Mouse (Mus musculus): ENCODE measurements around the gene Psmb8.

DNA sequence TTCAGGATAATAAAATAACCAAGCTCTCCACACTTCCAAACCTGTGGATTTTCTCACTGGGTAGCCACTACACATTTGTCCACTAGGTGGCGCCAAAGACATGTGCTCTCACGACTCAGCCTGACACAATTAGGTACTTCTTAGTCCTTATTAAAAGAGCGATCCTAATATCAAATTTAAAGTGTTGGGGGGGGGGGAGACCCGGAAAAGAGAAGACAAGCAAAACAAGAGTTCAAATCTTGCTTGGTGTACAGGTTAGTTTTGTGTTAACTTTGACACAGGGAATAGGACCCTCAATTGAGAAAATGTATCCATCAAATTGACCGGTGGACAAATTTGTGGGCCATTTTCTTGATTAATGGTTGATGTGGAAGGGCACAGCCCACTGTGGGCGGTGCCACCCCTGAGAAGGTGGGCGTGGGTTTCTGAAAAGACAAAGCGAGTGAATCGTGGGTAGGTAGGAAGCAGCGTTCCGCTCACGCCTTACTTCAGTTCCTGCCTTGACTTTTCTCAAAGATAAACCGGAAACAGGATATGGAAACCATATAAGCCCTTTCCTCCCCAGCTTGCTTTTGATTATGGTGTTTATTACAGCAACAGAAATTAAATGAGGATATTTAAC, 26.5 kb upstream of the Psmb8 start:
- TF ChIP-seq CTCF (IDR thresholded peaks at IDR 0.05; ENCODE audit: extremely low read depth, insufficient read length, insufficient replicate concordance, low read depth, low read length) (no peak; the same call in 1 of the 2 replicates), POLR2A (IDR thresholded peaks at IDR 0.05; ENCODE audit: low read depth, low read length) (no peak)
